Mouse (Mus musculus): Measurements from ENCODE around the gene Atf6.

Atf6 gene

DNA sequence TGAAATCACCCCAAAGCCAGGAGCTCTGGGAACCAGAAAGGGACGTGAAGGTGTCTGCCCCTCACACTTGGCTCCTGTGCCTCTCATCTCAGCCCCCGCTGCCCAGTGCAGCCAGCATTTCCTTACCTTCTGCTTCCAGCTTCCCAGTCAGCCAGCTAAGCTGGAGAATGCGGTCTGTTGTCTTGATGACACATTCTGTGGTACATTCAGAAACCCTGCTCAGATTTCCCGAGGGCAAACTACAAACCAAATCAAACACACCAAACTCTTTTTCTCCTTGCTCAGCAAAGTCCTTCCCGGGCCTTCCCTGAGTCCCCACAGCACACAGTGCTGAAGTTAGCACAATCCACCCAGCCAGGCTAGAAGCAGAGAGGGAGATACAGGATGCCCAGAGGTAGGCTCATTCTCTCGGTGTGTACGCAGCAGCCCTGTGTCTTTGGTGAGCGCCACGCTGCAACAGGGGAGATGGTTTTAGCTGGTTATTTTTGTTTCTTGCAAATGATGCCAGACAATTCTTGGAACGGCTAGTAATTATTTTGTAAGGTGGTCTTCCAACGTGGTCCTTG is 202.9 kb downstream of the Atf6 start:
- no peak for DNase-seq (ENCODE audit: extremely low read depth, low read depth)

DNA sequence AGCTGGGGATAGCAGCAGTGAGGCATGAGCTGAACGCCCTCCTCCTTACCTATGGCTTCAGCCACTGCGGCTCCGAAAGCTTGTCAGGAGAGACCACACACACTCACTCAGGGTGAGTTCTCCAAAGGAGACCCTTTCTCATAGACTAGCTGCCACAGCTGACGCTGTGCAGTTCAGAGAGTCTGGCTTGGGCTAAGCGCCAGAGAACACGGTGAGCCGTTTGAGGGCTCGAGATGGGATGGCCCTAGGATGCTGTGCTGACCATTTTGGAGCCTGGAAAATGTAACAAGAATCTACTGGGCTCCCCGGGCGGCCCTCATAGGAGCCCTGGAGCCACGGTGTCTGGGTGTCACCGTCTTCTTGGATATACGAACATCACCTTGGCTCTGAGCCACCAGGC is 208.3 kb downstream of the Atf6 start:
- no peak for DNase-seq (ENCODE audit: extremely low read depth, low read depth)

DNA sequence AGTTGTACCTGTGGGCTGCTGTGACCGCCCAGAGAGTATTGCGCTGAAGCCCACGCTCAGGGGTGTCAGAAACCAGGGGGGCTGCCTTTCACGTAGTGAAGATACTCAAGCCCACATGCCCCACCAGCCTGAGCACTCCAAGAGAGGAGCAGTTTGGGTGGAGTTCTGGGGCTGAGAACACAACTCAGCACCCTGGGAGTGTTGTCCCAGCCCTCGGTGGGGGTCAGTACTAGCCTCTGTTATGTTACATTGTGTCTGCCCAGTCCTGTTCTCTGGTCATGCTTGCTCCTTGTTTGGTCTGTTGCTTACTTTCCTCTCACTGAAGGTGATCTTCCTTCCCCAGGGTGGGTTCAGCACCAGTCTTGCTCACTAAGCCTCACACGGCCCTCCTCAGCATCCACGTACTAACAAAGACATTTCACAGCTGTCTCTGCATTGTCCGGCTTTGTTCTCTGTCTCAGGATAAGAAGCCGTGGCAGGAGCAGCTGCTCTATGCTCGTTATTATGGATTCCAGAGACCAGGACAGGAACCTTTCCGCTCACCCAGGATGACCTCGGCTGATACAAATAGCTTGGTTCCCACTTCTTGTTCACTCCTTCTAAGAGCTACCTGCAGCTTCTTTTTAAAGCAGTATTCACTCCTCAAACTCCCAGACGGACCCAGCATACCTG is 209.8 kb downstream of the Atf6 start:
- DNase-seq (ENCODE audit: extremely low read depth, low read depth), result no peak

DNA sequence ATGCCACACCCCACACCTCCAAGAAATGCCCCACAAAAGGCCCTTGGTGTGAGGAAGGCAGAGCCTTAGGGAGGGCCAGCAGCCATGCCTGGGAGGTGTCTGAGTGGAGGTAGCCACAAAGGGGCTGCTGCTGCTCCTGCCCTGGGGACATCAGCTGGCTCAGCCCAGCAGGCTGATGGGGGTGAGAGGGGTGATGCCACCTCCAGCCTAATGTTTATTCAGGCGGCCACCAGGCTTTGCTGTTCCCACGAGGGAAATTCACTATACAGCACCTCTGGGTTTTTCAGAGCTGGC is 210.4 kb downstream of the Atf6 start:
- no peak for DNase-seq (ENCODE audit: extremely low read depth, low read depth)

DNA sequence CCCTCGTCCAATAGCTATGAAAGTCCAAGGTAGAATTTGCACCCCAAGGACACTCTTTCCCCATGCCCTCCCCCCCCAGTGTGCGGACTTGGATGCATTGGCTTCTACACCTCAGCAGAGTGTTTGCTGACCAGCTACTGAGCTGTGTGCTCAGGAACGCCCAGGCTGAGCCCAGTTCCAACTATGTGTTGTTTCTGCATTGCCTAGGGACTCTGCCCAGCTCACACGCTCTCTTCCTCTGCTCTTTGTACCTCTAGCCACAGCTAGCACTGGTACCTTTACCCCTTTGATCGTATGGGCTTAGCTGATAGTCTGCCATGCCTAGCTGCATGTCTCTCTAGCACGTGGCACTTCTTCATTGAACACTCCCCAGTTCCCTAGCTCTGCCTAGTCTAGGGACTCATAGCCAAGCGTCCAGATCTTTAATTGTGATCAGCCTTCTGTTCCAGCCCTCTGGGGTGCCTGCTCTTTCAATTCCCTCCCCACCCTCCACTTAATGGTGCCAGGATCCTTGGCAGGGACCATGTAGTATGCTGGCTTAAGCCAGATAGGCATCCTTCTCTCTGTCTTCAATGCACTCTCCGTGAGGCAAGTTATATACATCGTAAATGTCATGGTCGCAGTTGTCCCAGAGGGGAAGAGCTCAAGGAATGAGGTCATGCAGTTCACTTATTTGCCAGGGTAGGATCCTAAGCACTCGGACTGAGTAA is 210.9 kb downstream of the Atf6 start:
- no peak for DNase-seq (ENCODE audit: extremely low read depth, low read depth)

DNA sequence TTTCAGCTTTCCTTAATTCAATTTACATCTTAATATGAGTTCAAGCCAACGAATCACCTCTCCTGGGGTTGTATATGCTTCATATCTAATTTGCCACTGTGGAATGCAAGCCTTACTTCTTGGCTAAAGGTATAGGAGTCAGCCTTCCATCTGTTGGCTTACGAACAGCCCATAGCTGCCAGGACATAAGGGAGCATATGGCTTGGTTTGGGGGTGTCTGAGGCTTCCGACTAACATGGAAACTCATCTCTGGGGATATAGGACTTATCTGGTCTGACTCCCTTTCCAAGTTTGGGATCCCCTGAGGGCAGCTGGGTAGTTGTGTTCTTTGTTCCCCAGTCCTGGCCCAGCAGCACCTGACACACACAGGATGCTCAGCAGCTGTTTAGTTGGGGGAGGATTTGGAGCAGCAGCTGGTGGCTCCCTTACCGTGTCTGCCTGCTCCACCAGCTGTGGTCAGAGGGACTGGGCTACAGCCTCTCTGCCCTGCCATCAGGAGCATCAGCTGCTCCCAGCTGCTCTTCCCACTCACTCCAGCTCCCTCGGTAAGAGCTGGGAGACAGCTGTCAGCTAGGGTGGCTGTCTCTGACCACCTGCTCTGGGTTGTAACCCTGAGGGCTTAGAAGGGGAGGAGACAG is 212.2 kb downstream of the Atf6 start:
- no peak for DNase-seq (ENCODE audit: extremely low read depth, low read depth)
